Mouse (Mus musculus) MEL (cell line): ENCODE data around the gene Ano10. TPM values are rescaled to one million over a fixed set of nuclear protein-coding genes. Genes with fewer than 3 reads are reported as not detected.

ENCODE experiments used
- DNase-seq: peaks from one replicate; pipeline ENCODE4 v3.0.0; 2011; ENCODE audit warnings: low read depth, low spot score
- H3K27ac ChIP-seq: 2 replicates; pipeline ENCODE4 v1.5.1; 2012; ENCODE audit warnings: low read depth, mild to moderate bottlenecking, control low read depth, low read length, moderate library complexity; ENCODE audit not compliant: control insufficient read depth
- H3K27me3 ChIP-seq, 2 experiments: fragments of 150-350 bp in 1 of 2; sonication (generic) in 1 of 2; 2 replicates each; pipeline ENCODE4 v1.6.1; 2012; ENCODE audit warnings: low read length in 2 of 2, mild to moderate bottlenecking in 2 of 2, improper control_type of control experiment in 1 of 2, moderate library complexity in 1 of 2; ENCODE audit not compliant: insufficient read depth in 2 of 2, control insufficient read depth in 1 of 2
- H3K36me3 ChIP-seq, 2 experiments: 2 replicates each; pipeline ENCODE4 v1.6.1; 2012 to 2014; ENCODE audit warnings: low read length in 2 of 2, improper control_type of control experiment in 1 of 2, inconsistent platforms in 1 of 2, mild to moderate bottlenecking in 1 of 2; ENCODE audit not compliant: insufficient read depth in 2 of 2, control insufficient read depth in 1 of 2
- H3K4me1 ChIP-seq, 2 experiments: fragments of 150-350 bp in 1 of 2; sonication (generic) in 1 of 2; 2 replicates each; pipeline ENCODE4 v1.6.1; 2012; ENCODE audit warnings: low read length in 2 of 2, improper control_type of control experiment in 1 of 2, mild to moderate bottlenecking in 1 of 2; ENCODE audit not compliant: insufficient read depth in 2 of 2, control insufficient read depth in 1 of 2
- H3K4me3 ChIP-seq, 2 experiments: fragments of 150-350 bp in 1 of 2; sonication (generic) in 1 of 2; 2 replicates each; pipeline ENCODE4 v1.5.1; 2012; ENCODE audit warnings: low read depth in 2 of 2, low read length in 2 of 2, mild to moderate bottlenecking in 2 of 2, moderate library complexity in 2 of 2, control low read depth in 1 of 2, improper control_type of control experiment in 1 of 2; ENCODE audit not compliant: control insufficient read depth in 1 of 2, insufficient read depth in 1 of 2
- H3K79me2 ChIP-seq: 2 replicates; pipeline ENCODE4 v1.6.1; 2012; ENCODE audit warnings: mild to moderate bottlenecking, low read length, moderate library complexity; ENCODE audit not compliant: control insufficient read depth, poor library complexity, insufficient read depth
- H3K9ac ChIP-seq: 2 replicates; pipeline ENCODE4 v1.6.1; 2012; ENCODE audit warnings: low read depth, mild to moderate bottlenecking, control low read depth, low read length, moderate library complexity; ENCODE audit not compliant: control insufficient read depth, poor library complexity, severe bottlenecking
- H3K9me3 ChIP-seq: fragments of 150-350 bp; sonication (generic); replicated peaks from 2 replicates; pipeline ENCODE4 v1.6.1; 2012; ENCODE audit warnings: mild to moderate bottlenecking, low read length, improper control_type of control experiment, moderate library complexity; ENCODE audit not compliant: insufficient read depth
- CHD1 ChIP-seq: IDR thresholded peaks from 2 replicates; pipeline ENCODE4 v1.6.1; 2012; ENCODE audit warnings: low read depth, mild to moderate bottlenecking, inconsistent platforms, low read length, improper control_type of control experiment
- CTCF ChIP-seq, 3 experiments: IDR thresholded peaks in 2 of 3; conservative IDR thresholded peaks in 1 of 3; 2 replicates each; pipeline ENCODE4 v1.5.1; 2011 to 2012; ENCODE audit warnings: low read length in 3 of 3, low read depth in 2 of 3, mild to moderate bottlenecking in 2 of 3, improper control_type of control experiment in 1 of 3, inconsistent platforms in 1 of 3, mixed read lengths in 1 of 3, moderate library complexity in 1 of 3; ENCODE audit not compliant: control insufficient read depth in 1 of 3, insufficient read depth in 1 of 3, poor library complexity in 1 of 3, severe bottlenecking in 1 of 3
- ELF1 ChIP-seq: IDR thresholded peaks from 2 replicates; pipeline ENCODE4 v1.6.1; 2014; ENCODE audit warnings: low read depth, mild to moderate bottlenecking, inconsistent platforms, low read length, improper control_type of control experiment, moderate library complexity
- EP300 ChIP-seq, 2 experiments: IDR thresholded peaks; 2 replicates each; pipeline ENCODE4 v1.6.1; 2011; ENCODE audit warnings: improper control_type of control experiment in 2 of 2, low read length in 2 of 2, low read depth in 1 of 2, mild to moderate bottlenecking in 1 of 2
- ETS1 ChIP-seq: IDR thresholded peaks from 2 replicates; pipeline ENCODE4 v1.6.1; 2012; ENCODE audit warnings: low read depth, mild to moderate bottlenecking, inconsistent platforms, low read length, improper control_type of control experiment, moderate library complexity
- GATA1 ChIP-seq: IDR thresholded peaks from 2 replicates; pipeline ENCODE4 v1.6.1; 2011; ENCODE audit warnings: low read depth, low read length, improper control_type of control experiment
- HCFC1 ChIP-seq: IDR thresholded peaks from 2 replicates; pipeline ENCODE4 v1.6.1; 2012; ENCODE audit warnings: low read depth, mild to moderate bottlenecking, inconsistent platforms, low read length, improper control_type of control experiment, moderate library complexity
- JUND ChIP-seq: IDR thresholded peaks from 2 replicates; pipeline ENCODE4 v1.6.1; 2011; ENCODE audit warnings: low read depth, mild to moderate bottlenecking, improper control_type of control experiment, low read length
- MAX ChIP-seq: IDR thresholded peaks from 2 replicates; pipeline ENCODE4 v1.6.1; 2011; ENCODE audit warnings: low read length, improper control_type of control experiment
- MAZ ChIP-seq: IDR thresholded peaks from 2 replicates; pipeline ENCODE4 v1.6.1; 2012; ENCODE audit warnings: low read depth, mild to moderate bottlenecking, inconsistent platforms, low read length, improper control_type of control experiment
- MEF2A ChIP-seq: IDR thresholded peaks from 2 replicates; pipeline ENCODE4 v1.6.1; 2014; ENCODE audit warnings: low read depth, mild to moderate bottlenecking, inconsistent platforms, low read length, improper control_type of control experiment; ENCODE audit not compliant: poor library complexity, insufficient replicate concordance, severe bottlenecking; ENCODE audit errors: extremely low read depth
- MXI1 ChIP-seq: IDR thresholded peaks from 2 replicates; pipeline ENCODE4 v1.6.1; 2011; ENCODE audit warnings: mild to moderate bottlenecking, low read depth, low read length, improper control_type of control experiment
- MYB ChIP-seq: IDR thresholded peaks from 2 replicates; pipeline ENCODE4 v1.6.1; 2011; ENCODE audit warnings: mild to moderate bottlenecking, low read depth, low read length, improper control_type of control experiment
- MYC ChIP-seq: IDR thresholded peaks from 2 replicates; pipeline ENCODE4 v1.6.1; 2011; ENCODE audit warnings: low read depth, mild to moderate bottlenecking, low read length, improper control_type of control experiment, moderate library complexity
- NELFE ChIP-seq: IDR thresholded peaks from 2 replicates; pipeline ENCODE4 v1.6.1; 2011; ENCODE audit warnings: low read depth, low read length, improper control_type of control experiment
- NRF1 ChIP-seq: IDR thresholded peaks from 2 replicates; pipeline ENCODE4 v1.6.1; 2014; ENCODE audit warnings: low read depth, mild to moderate bottlenecking, inconsistent platforms, low read length, improper control_type of control experiment, moderate library complexity; ENCODE audit not compliant: poor library complexity, insufficient read depth, severe bottlenecking
- POLR2A ChIP-seq, 2 experiments: IDR thresholded peaks; 2 replicates each; pipeline ENCODE4 v1.6.1; 2011 to 2012; ENCODE audit warnings: low read length in 2 of 2, mild to moderate bottlenecking in 2 of 2, control low read depth in 1 of 2, improper control_type of control experiment in 1 of 2, low read depth in 1 of 2, moderate library complexity in 1 of 2; ENCODE audit not compliant: control insufficient read depth in 1 of 2, insufficient read depth in 1 of 2, poor library complexity in 1 of 2
- POLR2AphosphoS5 ChIP-seq: IDR thresholded peaks from 2 replicates; pipeline ENCODE4 v1.6.1; 2012; ENCODE audit warnings: low read depth, borderline replicate concordance, mild to moderate bottlenecking, inconsistent platforms, low read length, moderate library complexity, mixed read lengths
- RCOR1 ChIP-seq: IDR thresholded peaks from 2 replicates; pipeline ENCODE4 v1.6.1; 2012; ENCODE audit warnings: low read depth, mild to moderate bottlenecking, inconsistent platforms, low read length, improper control_type of control experiment
- TAL1 ChIP-seq: IDR thresholded peaks from 2 replicates; pipeline ENCODE4 v1.6.1; 2012; ENCODE audit warnings: mild to moderate bottlenecking, inconsistent platforms, low read length, moderate library complexity, mixed read lengths
- USF2 ChIP-seq, 2 experiments: IDR thresholded peaks; 2 replicates each; pipeline ENCODE4 v1.6.1; 2011 to 2012; ENCODE audit warnings: improper control_type of control experiment in 2 of 2, low read length in 2 of 2, borderline replicate concordance in 1 of 2, inconsistent platforms in 1 of 2, low read depth in 1 of 2, mild to moderate bottlenecking in 1 of 2; ENCODE audit not compliant: insufficient read depth in 1 of 2
- ZC3H11A ChIP-seq: IDR thresholded peaks from 2 replicates; pipeline ENCODE4 v1.6.1; 2012; ENCODE audit warnings: low read depth, mild to moderate bottlenecking, inconsistent platforms, low read length, improper control_type of control experiment
- ZMIZ1 ChIP-seq: IDR thresholded peaks from 2 replicates; pipeline ENCODE4 v1.6.1; 2012; ENCODE audit warnings: low read depth, mild to moderate bottlenecking, inconsistent platforms, low read length, improper control_type of control experiment, moderate library complexity
- polyA plus RNA-seq, 2 experiments: library from polyadenylated mRNA; stranded (reverse) in 1 of 2; unstranded in 1 of 2; fragments of >175 nt in 1 of 2; fragments of >200 nt in 1 of 2; gene quantifications; 2 replicates each; pipeline versions ENCODE4 v1.2.1 to v1.2.4; 2012; ENCODE audit warnings: low replicate concordance in 2 of 2, low read depth in 1 of 2; ENCODE audit not compliant: insufficient read length in 2 of 2, insufficient read depth in 1 of 2, missing spikeins in 1 of 2
- total RNA-seq: library from RNA; depleted of rRNA; stranded (reverse); fragments of 300-350 nt; gene quantifications from 2 replicates; pipeline ENCODE4 v1.2.3, GENCODE M21; 2012

The Ano10 gene
- total and polyA plus RNA-seq, 3 experiments: 0.54 to 3.1 TPM; not detected in 1

- Histone ChIP-seq H3K9me3 (no peaks in the 10 kb centered on the region), H3K79me2 (no peaks in the 10 kb centered on the region)
- TF ChIP-seq USF2 (IDR thresholded peaks at IDR 0.05; ENCODE audit: borderline replicate concordance in 1 of 2, insufficient read depth in 1 of 2, low read depth in 1 of 2, low read length in 2 of 2) (no peak), JUND (no peak), EP300 (IDR thresholded peaks at IDR 0.05; ENCODE audit: low read depth in 1 of 2, low read length in 2 of 2) (no peak), CTCF (IDR thresholded peaks at IDR 0.05 in 2 of 3, conservative IDR thresholded peaks at IDR 0.05 in 1 of 3; ENCODE audit: control insufficient read depth in 1 of 3, insufficient read depth in 1 of 3, low read depth in 2 of 3, low read length in 3 of 3, poor library complexity in 1 of 3, severe bottlenecking in 1 of 3) (no peak), MEF2A (no peak), TAL1 (no peak), ETS1 (no peak)
- TF ChIP-seq, all 39 proteins: peak for 0
- H3K27me3 ChIP-seq: no peaks in the 10 kb centered on the region; a peak in 1 of 4 replicates
- no peak for DNase-seq
- no peak overlapping the region for H3K27ac ChIP-seq
- H3K4me3 ChIP-seq: no peak overlapping the region
- H3K4me1 ChIP-seq: no peaks in the 10 kb centered on the region
- H3K9ac ChIP-seq: no peak overlapping the region
- H3K36me3 ChIP-seq: no peaks in the 10 kb centered on the region
Measured at GRCm38 (mm10) chr9:122242856-122243255, 51.4 kb downstream of the Ano10 start.

GRCm38 (mm10) chr9:122241812-122242400 is 52.3 kb downstream of the Ano10 start:
- Histone ChIP-seq H3K4me3 (no peak overlapping the region), H3K27me3 (no peaks in the 10 kb centered on the region; a peak in 1 of 4 replicates), H3K4me1 (no peaks in the 10 kb centered on the region), H3K36me3 (no peaks in the 10 kb centered on the region), H3K9ac (no peak overlapping the region), H3K9me3 (no peaks in the 10 kb centered on the region), H3K27ac (no peak overlapping the region), H3K79me2 (no peaks in the 10 kb centered on the region)
- no peak for DNase-seq
- TF ChIP-seq MYC (no peak), NRF1 (no peak), HCFC1 (no peak), CHD1 (no peak), MEF2A (no peak), ETS1 (no peak), MAZ (no peak), NELFE (no peak), MXI1 (no peak), MAX (no peak), ZMIZ1 (no peak), EP300 (IDR thresholded peaks at IDR 0.05; ENCODE audit: low read depth in 1 of 2, low read length in 2 of 2) (no peak), RCOR1 (no peak), ELF1 (no peak), JUND (no peak), MYB (no peak), POLR2A (IDR thresholded peaks at IDR 0.05; ENCODE audit: control insufficient read depth in 1 of 2, insufficient read depth in 1 of 2, low read depth in 1 of 2, low read length in 2 of 2, poor library complexity in 1 of 2) (no peak), POLR2AphosphoS5 (no peak), ZC3H11A (no peak), GATA1 (no peak)
